Mouse (Mus musculus): ENCODE data around the gene Med20. TPM values are rescaled to one million over a fixed set of nuclear protein-coding genes. Genes with fewer than 3 reads are reported as not detected.

Med20 gene
- polyA plus RNA-seq, 1 experiment from 2014 or later: 36.9 TPM

DNA sequence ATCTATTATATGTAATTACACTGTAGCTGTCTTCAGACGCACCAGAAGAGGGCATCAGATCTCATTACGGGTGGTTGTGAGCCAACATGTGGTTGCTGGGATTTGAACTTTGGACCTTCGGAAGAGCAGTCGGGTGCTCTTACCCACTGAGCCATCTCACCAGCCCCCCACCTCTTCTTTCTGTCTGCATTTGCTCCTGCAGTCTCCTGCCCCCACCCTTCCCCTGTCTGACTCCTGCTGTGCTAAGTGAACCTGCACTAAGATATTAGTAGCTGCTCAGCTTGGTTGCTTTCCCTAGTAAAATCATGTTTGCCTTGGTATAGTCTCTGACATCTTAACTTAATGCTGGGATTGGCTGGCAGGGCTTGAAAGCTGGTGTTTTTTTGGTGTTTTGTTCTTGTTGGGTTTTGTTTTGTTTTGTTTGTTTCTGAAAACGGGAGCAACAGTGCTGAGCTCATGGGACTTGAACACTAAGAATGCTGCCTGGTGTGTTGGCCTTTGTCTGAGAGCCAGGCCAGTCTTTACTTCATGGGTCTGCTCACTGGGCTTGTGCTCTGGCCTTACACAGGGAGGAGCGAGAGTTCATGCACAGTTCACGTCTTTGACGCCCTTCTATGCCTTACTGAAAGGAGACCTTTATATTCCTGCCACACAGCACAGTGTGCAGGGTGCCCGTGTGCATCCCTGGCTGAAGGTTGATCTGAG, 51.8 kb downstream of the Med20 start:
- H3K9me3 ChIP-seq (replicated peaks): no peaks in the 10 kb centered on the region
- H3K4me1 ChIP-seq: peaks cover 5% of the 10 kb centered on the region; the same call in 1 of the 2 replicates
- no peak overlapping the region for H3K4me2 ChIP-seq
- H3K4me3 ChIP-seq (replicated peaks): no peak overlapping the region
- no peaks in the 10 kb centered on the region for H3K27me3 ChIP-seq (replicated peaks)
- no peak overlapping the region for H3K9ac ChIP-seq (replicated peaks)
- ATAC-seq (ENCODE audit: low FRiP score): peak; percentile 41; the same call in 1 of the 2 replicates
- H3K36me3 ChIP-seq: no peaks in the 10 kb centered on the region
- WGBS: 17% methylated on average over 9 of the region's 9 CpGs
- H3K27ac ChIP-seq (replicated peaks): peak overlapping the region; percentile 33; the same call in 1 of the 2 replicates

DNA sequence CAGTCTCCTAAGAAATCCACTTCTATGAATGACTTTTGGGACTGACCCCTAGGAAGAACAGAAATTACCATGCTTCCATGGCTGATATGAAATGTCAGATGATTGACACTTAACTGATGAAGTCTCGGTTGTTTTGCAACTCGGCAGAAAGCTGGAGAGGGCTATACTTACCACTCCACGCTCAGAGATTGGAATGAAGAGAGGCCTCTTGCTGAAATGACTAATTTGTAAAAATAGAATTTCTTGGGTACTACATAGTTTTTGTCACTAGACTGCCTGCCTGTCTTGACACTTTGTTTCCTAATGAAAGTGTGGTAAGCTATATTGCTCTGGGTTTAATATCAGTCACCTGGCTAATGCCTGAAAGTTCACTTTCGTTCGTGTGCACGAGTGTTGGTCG, 53.1 kb downstream of the Med20 start:
- Histone ChIP-seq H3K27ac (replicated peaks) (no peak overlapping the region), H3K36me3 (no peaks in the 10 kb centered on the region), H3K4me1 (peaks cover 9% of the 10 kb centered on the region; the same call in 1 of the 2 replicates), H3K27me3 (replicated peaks) (no peaks in the 10 kb centered on the region), H3K9ac (replicated peaks) (no peak overlapping the region), H3K9me3 (replicated peaks) (no peaks in the 10 kb centered on the region), H3K4me2 (no peak overlapping the region), H3K4me3 (replicated peaks) (no peak overlapping the region)
- no peak for ATAC-seq (ENCODE audit: low FRiP score)
- WGBS: 86% methylated on average over 7 of the region's 7 CpGs

DNA sequence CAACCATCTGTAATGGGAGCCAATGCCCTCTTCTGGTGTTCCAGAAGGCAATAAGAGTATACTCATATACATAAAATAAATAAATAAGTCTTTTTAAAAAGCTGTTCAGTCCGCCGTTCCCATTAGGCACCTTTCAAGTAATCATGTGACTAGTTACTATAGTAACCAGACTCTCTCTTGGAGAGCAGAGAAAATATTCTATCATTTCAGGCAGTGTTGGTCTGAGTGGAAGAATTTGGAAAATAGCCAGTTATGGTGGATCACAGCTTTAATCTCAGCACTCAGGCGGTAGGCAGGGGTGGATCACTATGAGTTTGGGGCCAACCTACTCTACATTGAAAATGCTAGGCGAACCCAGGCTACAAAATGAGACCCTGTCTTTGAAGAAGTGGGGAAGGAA, 57.8 kb downstream of the Med20 start:
- no peak for ATAC-seq (ENCODE audit: low FRiP score)
- WGBS: 46% methylated on average over 4 of the region's 4 CpGs
- Histone ChIP-seq H3K36me3 (peaks cover 3% of the 10 kb centered on the region; the same call in 1 of the 2 replicates), H3K27me3 (replicated peaks) (no peaks in the 10 kb centered on the region), H3K9ac (replicated peaks) (no peak overlapping the region), H3K4me3 (replicated peaks) (no peak overlapping the region), H3K4me2 (no peak overlapping the region), H3K9me3 (replicated peaks) (no peaks in the 10 kb centered on the region), H3K4me1 (peaks cover 24% of the 10 kb centered on the region), H3K27ac (replicated peaks) (no peak overlapping the region)

DNA sequence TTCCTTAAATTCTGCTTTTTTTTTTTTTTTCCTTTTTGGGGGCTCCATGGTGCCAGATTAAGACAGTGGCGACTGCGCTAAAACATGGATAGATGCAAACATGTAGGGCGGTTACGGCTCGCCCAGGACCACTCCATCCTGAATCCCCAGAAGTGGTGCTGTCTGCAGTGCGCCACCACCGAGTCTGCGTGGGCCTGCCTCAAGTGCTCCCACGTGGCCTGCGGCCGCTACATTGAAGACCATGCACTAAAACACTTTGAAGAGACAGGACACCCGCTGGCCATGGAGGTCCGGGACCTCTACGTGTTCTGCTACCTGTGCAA, 60.6 kb downstream of the Med20 start:
- H3K27ac ChIP-seq (replicated peaks): no peak overlapping the region
- no peaks in the 10 kb centered on the region for H3K27me3 ChIP-seq (replicated peaks)
- ATAC-seq (ENCODE audit: low FRiP score): peak; percentile 50

DNA sequence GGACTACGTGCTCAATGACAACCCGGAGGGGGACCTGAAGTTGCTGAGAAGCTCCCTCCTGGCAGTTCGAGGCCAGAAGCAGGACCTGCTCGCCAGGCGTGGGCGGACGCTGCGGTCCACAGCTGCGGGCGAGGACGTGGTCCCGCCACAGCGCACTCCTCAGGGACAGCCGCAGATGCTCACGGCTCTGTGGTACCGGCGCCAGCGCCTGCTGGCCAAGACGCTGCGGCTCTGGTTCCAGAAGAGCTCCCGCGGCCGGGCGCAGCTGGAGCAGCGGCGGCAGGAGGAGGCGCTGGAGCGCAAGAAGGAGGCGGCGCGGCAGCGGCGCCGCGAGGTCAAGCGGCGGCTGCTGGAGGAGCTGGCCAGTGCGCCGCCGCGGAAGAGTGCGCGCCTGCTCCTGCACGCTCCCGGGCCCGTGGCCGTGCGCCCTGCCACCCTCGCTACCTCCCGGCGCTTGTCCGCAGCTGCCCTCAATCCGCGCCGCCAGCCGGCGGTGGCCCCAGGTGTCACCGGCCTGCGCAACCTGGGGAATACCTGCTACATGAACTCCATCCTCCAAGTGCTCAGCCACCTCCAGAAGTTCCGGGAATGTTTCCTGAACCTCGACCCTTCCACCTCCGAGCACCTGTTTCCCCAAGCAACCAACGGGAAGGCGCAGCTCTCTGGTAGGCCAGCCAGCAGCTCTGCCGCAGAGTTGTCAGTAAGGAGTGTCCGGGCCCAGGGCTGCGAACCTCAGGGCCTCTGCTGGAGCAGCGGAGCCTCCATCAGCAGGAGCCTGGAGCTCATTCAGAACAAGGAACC, 61.1 kb downstream of the Med20 start:
- Histone ChIP-seq H3K4me1 (peaks cover 29% of the 10 kb centered on the region), H3K9ac (replicated peaks) (peak overlapping the region; percentile 47), H3K9me3 (replicated peaks) (no peaks in the 10 kb centered on the region), H3K36me3 (peaks cover 20% of the 10 kb centered on the region), H3K4me2 (peak overlapping the region; percentile 69), H3K4me3 (replicated peaks) (peak overlapping the region; percentile 38), H3K27me3 (replicated peaks) (no peaks in the 10 kb centered on the region), H3K27ac (replicated peaks) (no peak overlapping the region)
- peak; percentile 71 for ATAC-seq (ENCODE audit: low FRiP score)
- 5% methylated on average over 51 of the region's 68 CpGs for WGBS

More for the DNA sequence above, 60.6 kb downstream of the Med20 start:
- peak overlapping the region; percentile 38 for H3K4me3 ChIP-seq (replicated peaks)
- H3K4me1 ChIP-seq: peaks cover 29% of the 10 kb centered on the region
- 11% methylated on average over 14 of the region's 14 CpGs for WGBS
- H3K36me3 ChIP-seq: peaks cover 18% of the 10 kb centered on the region
- H3K9me3 ChIP-seq (replicated peaks): no peaks in the 10 kb centered on the region
- peak overlapping the region; percentile 69 for H3K4me2 ChIP-seq
- H3K9ac ChIP-seq (replicated peaks): peak overlapping the region; percentile 47

Other genes starting within 250 kb of the Med20 start
- gene Mrps10, start 242.7 kb upstream of the Med20 start, polyA plus RNA-seq (2015; fragmentation: Nextera tagmentation; extraction: Ambion mirVana): 72.0 and 75.3 TPM in 2 replicates
- gene Guca1b, start 226.2 kb upstream of the Med20 start, polyA plus RNA-seq (2015; fragmentation: Nextera tagmentation; extraction: Ambion mirVana): 0.56 and 0.77 TPM in 2 replicates
- gene Guca1a, start 211.0 kb upstream of the Med20 start, polyA plus RNA-seq (2015; fragmentation: Nextera tagmentation; extraction: Ambion mirVana): 0.92 and 1.2 TPM in 2 replicates
- 0.19 and 0.43 TPM in 2 replicates for gene AI661453, start 175.0 kb upstream of the Med20 start, polyA plus RNA-seq (2015; fragmentation: Nextera tagmentation; extraction: Ambion mirVana)
- 0.63 and 0.78 TPM in 2 replicates for gene 1700001C19Rik, start 174.2 kb upstream of the Med20 start, polyA plus RNA-seq (2015; fragmentation: Nextera tagmentation; extraction: Ambion mirVana)
- gene Taf8, start 109.3 kb upstream of the Med20 start, polyA plus RNA-seq (2015; fragmentation: Nextera tagmentation; extraction: Ambion mirVana): 19.5 and 21.5 TPM in 2 replicates
- gene Ccnd3, start 106.5 kb upstream of the Med20 start, polyA plus RNA-seq (2015; fragmentation: Nextera tagmentation; extraction: Ambion mirVana): 76.5 and 139 TPM in 2 replicates
- 34.7 and 37.1 TPM in 2 replicates for gene Bysl, start 90 bp upstream of the Med20 start, polyA plus RNA-seq (2015; fragmentation: Nextera tagmentation; extraction: Ambion mirVana)
- gene Gm20517, start within 50 bp of the Med20 start, polyA plus RNA-seq (2015; fragmentation: Nextera tagmentation; extraction: Ambion mirVana): 2.5 and 2.9 TPM in 2 replicates
- 6.1 and 6.8 TPM in 2 replicates for gene Usp49, start 19.1 kb downstream of the Med20 start, polyA plus RNA-seq (2015; fragmentation: Nextera tagmentation; extraction: Ambion mirVana)
- gene Tomm6, start 76.8 kb downstream of the Med20 start, polyA plus RNA-seq (2015; fragmentation: Nextera tagmentation; extraction: Ambion mirVana): 301 and 304 TPM in 2 replicates
- 52.5 and 60.6 TPM in 2 replicates for gene Frs3, start 77.4 kb downstream of the Med20 start, polyA plus RNA-seq (2015; fragmentation: Nextera tagmentation; extraction: Ambion mirVana)
- gene Gm21981, start 82.9 kb downstream of the Med20 start, polyA plus RNA-seq (2015; fragmentation: Nextera tagmentation; extraction: Ambion mirVana): 1.5 and 1.6 TPM in 2 replicates
- gene Prickle4, start 83.2 kb downstream of the Med20 start, polyA plus RNA-seq (2015; fragmentation: Nextera tagmentation; extraction: Ambion mirVana): 1.1 and 2.6 TPM in 2 replicates
- gene Pgc, start 115.3 kb downstream of the Med20 start, polyA plus RNA-seq (2015; fragmentation: Nextera tagmentation; extraction: Ambion mirVana): 0.17 TPM in 1 of 2 replicates, not detected in the other
- gene Tfeb, start 125.4 kb downstream of the Med20 start, polyA plus RNA-seq (2015; fragmentation: Nextera tagmentation; extraction: Ambion mirVana): 3.7 and 5.5 TPM in 2 replicates
- 3.3 and 4.4 TPM in 2 replicates for gene Mdfi, start 223.1 kb downstream of the Med20 start, polyA plus RNA-seq (2015; fragmentation: Nextera tagmentation; extraction: Ambion mirVana)